Mouse (Mus musculus) midbrain, embryonic 14.5 days (tissue): ENCODE measurements around the gene Myo1g. TPM values are rescaled to one million over a fixed set of nuclear protein-coding genes. Genes with fewer than 3 reads are reported as not detected.
"Not testable (repeated sequence)": the region's sequence is repeated elsewhere in the genome, so short reads cannot be mapped to it uniquely, and the experiment has no call there.

Experiments used
- ATAC-seq: fragments of 200-750 bp; cut with Nextera tagmentation; 2 replicates; pipeline ENCODE4 v1.8.0; 2017; ENCODE audit warnings: moderate number of reproducible peaks, moderate library complexity; ENCODE audit not compliant: low FRiP score, low TSS enrichment
- DNase-seq: peaks from one replicate; pipeline ENCODE4 v3.0.0-alpha.2; 2015
- H3K27ac ChIP-seq: fragments of 300-500 bp; sonication (generic); replicated peaks from 2 replicates; pipeline ENCODE4 v1.5.1; 2014; ENCODE audit warnings: mild to moderate bottlenecking, low read depth, low read length, moderate library complexity
- H3K27me3 ChIP-seq: fragments of 300-500 bp; sonication (generic); 2 replicates; pipeline ENCODE4 v1.6.1; 2014; ENCODE audit warnings: low read length, control low read depth, mixed read lengths; ENCODE audit not compliant: control insufficient read depth, insufficient read depth
- H3K36me3 ChIP-seq: fragments of 300-500 bp; sonication (generic); 2 replicates; pipeline ENCODE4 v1.6.1; 2014; ENCODE audit warnings: low read length, control low read depth; ENCODE audit not compliant: control insufficient read depth, insufficient read depth
- H3K4me1 ChIP-seq: fragments of 300-500 bp; sonication (generic); 2 replicates; pipeline ENCODE4 v1.6.1; 2014; ENCODE audit warnings: mild to moderate bottlenecking, antibody characterized with exemption, low read length, control low read depth; ENCODE audit not compliant: control insufficient read depth, insufficient read depth
- H3K4me2 ChIP-seq: fragments of 300-500 bp; sonication (generic); 2 replicates; pipeline ENCODE4 v1.6.1; 2014; ENCODE audit warnings: mild to moderate bottlenecking, low read length, moderate library complexity
- H3K4me3 ChIP-seq: fragments of 300-500 bp; sonication (generic); replicated peaks from 2 replicates; pipeline ENCODE4 v1.5.1; 2014; ENCODE audit warnings: low read depth, low read length
- H3K9ac ChIP-seq: fragments of 300-500 bp; sonication (generic); replicated peaks from 2 replicates; pipeline ENCODE4 v1.6.1; 2014; ENCODE audit warnings: mild to moderate bottlenecking, low read length, moderate library complexity
- H3K9me3 ChIP-seq: fragments of 300-500 bp; sonication (generic); 2 replicates; pipeline ENCODE4 v1.6.1; 2016; ENCODE audit warnings: low read length, control low read depth, mixed read lengths; ENCODE audit not compliant: control insufficient read depth
- WGBS: fragments of 180-500 bp; shearing (Covaris S2); extraction: QIAGEN DNeasy Blood & Tissue Kit; methylation state at CpG from one replicate; pipeline ENCODE4 v1.1.7; 2014; 5-methylcytosine and 5-hydroxymethylcytosine counted together
- polyA plus RNA-seq: library from polyadenylated mRNA; unstranded; fragments of >200 nt; fragmentation: Nextera tagmentation; extraction: Ambion mirVana; gene quantifications from 2 replicates; pipeline ENCODE4 v1.2.1, GENCODE M21; 2014

Myo1g gene
- polyA plus RNA-seq, 1 experiment from 2014 or later, result 0.37 TPM

DNA sequence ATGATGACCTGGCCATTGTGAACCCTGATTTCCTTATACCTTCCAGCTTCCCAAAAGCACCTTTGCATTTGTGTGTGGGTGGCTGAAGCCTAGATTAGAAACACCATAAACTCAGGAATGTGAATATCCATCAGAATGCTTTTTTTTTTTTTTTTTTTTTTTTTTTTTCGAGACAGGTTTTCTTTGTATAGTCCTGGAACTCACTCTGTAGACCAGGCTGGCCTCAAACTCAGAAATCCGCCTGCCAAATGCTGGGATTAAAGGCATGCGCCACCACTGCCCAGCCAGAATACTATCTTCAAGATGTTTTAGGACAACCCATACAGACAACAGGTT is 25.1 kb upstream of the Myo1g start:
- Histone ChIP-seq H3K4me3 (peak overlapping the region; percentile 82), H3K9ac (peak overlapping the region; percentile 80; the same call in 1 of the 2 replicates), H3K36me3 (no peaks in the 10 kb centered on the region), H3K27me3 (no peaks in the 10 kb centered on the region), H3K4me2 (peak overlapping the region; percentile 71), H3K9me3 (no peaks in the 10 kb centered on the region), H3K4me1 (peaks cover 7% of the 10 kb centered on the region), H3K27ac (peak overlapping the region; percentile 93)
- peak; percentile 1; the same call in 1 of the 2 replicates for ATAC-seq
- DNase-seq, result no peak
- 28% methylated on average over 3 of the region's 3 CpGs for WGBS

DNA sequence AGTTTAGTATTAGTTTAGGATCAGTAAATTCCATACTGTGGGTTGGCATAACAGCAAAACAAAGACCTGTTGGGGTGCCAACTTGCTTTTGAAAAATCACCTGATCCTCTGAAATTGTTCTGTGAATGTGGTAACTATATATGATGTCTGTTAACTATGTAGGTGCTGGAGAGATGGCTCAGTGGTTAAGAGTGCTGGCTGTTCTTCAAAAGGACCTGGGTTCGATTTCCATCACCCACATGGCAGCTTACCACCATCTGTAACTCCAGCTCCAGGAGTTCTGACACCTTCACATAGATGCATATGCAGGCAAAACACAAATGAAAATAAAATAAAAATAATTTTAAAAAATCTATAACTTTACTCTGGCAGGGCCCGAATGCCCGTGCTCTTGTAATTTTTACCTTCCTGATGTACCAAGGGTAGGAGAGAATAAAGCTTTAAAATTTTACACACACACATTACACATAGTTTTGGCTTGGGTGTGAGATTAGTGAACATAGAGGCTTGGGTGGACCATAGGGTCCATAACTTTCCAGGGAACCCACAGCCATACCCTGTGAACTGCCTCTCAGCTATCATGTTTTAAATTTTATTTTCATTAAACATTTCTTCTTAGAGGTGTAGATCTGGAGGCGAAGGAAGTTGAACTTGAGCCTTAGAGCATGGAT is 24.6 kb upstream of the Myo1g start:
- peak overlapping the region; percentile 93; the same call in 1 of the 2 replicates for H3K27ac ChIP-seq
- H3K4me2 ChIP-seq, result no peak overlapping the region; the same call in 1 of the 2 replicates
- 0 out of 2 replicates have a peak overlapping the region, but pooled peaks have one; percentile 80 for H3K9ac ChIP-seq
- ATAC-seq (no peak), DNase-seq (no peak)
- no peaks in the 10 kb centered on the region for H3K9me3 ChIP-seq
- H3K4me3 ChIP-seq, result no peak overlapping the region
- H3K27me3 ChIP-seq, result no peaks in the 10 kb centered on the region
- H3K36me3 ChIP-seq, result no peaks in the 10 kb centered on the region
- 96% methylated on average over 4 of the region's 4 CpGs for WGBS
- H3K4me1 ChIP-seq, result peaks cover 7% of the 10 kb centered on the region

DNA sequence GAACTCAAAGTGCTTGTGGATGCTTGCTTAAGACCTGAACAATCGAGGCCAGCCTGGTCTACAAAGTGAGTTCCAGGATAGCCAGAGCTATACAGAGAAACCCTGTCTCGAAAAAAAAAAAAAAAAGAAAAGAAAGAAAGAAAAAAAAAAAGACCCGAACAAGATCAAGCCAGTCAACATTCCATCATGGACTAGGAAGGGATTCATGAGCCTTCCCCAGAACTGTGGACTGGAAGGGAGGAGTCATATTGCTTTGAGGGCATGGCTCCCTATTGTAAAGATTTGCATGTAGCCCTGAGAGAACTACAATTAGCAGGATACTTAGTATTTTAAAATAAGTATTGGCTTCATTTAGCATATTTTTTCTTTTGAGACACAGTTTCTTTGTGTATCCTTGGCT is 23.9 kb upstream of the Myo1g start:
- Histone ChIP-seq H3K36me3 (no peaks in the 10 kb centered on the region), H3K4me3 (no peak overlapping the region), H3K9ac (no peak overlapping the region), H3K4me1 (peaks cover 7% of the 10 kb centered on the region), H3K27ac (no peak overlapping the region), H3K9me3 (no peaks in the 10 kb centered on the region), H3K27me3 (no peaks in the 10 kb centered on the region), H3K4me2 (no peak overlapping the region)
- WGBS, result 86% methylated on average over 3 of the region's 3 CpGs
- ATAC-seq (no peak), DNase-seq (no peak)

DNA sequence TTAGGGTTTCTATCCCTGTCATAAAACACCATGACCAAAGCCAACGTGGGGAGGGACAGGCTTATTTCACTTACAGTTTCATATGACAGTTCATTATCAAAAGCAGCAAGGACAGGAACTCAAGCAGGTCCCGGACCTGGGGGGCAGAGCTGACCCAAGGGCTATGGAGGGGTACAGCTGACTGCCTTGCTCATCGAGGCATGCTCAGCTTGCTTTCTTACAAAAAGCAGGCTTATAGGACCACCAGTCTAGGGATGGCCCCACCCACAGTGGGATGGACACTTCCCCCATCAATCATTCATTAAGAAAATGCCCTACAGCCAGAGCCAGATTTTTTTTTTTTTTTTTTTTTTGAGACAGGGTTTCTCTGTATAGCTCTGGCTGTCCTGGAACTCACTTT is 10.0 kb upstream of the Myo1g start:
- DNase-seq (no peak), ATAC-seq (no peak)
- no peak overlapping the region for H3K4me3 ChIP-seq
- H3K4me1 ChIP-seq, result peaks cover 16% of the 10 kb centered on the region; the same call in 1 of the 2 replicates
- H3K4me2 ChIP-seq, result no peak overlapping the region
- no peaks in the 10 kb centered on the region for H3K27me3 ChIP-seq
- 86% methylated on average over 3 of the region's 3 CpGs for WGBS
- no peak overlapping the region for H3K27ac ChIP-seq
- no peaks in the 10 kb centered on the region for H3K9me3 ChIP-seq
- H3K36me3 ChIP-seq, result peaks cover 9% of the 10 kb centered on the region
- no peak overlapping the region for H3K9ac ChIP-seq

DNA sequence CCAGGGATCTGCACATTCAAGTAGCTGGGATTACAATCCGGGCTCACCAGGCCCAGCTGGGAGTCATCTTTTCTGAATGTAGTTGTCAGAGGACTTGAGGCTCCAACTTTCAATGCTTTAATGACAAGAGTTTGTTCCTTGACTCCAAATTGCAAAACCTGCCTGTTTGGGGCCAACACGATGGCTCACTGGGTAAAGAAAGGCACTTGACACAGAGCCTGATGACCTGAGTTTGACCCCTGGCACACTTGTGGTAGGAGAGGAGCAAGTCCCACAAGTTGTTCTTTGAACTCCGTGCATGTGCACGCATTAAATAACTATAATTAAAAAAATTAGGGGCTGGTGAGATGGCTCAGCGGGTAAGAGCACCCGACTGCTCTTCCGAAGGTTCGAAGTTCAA is 9.2 kb upstream of the Myo1g start:
- Histone ChIP-seq H3K9me3 (no peaks in the 10 kb centered on the region), H3K27me3 (no peaks in the 10 kb centered on the region), H3K36me3 (peaks cover 17% of the 10 kb centered on the region), H3K4me1 (peaks cover 16% of the 10 kb centered on the region; the same call in 1 of the 2 replicates), H3K4me3 (no peak overlapping the region), H3K4me2 (no peak overlapping the region), H3K9ac (no peak overlapping the region), H3K27ac (no peak overlapping the region)
- no peak for ATAC-seq
- no peak for DNase-seq
- 93% methylated on average over 8 of the region's 8 CpGs for WGBS

DNA sequence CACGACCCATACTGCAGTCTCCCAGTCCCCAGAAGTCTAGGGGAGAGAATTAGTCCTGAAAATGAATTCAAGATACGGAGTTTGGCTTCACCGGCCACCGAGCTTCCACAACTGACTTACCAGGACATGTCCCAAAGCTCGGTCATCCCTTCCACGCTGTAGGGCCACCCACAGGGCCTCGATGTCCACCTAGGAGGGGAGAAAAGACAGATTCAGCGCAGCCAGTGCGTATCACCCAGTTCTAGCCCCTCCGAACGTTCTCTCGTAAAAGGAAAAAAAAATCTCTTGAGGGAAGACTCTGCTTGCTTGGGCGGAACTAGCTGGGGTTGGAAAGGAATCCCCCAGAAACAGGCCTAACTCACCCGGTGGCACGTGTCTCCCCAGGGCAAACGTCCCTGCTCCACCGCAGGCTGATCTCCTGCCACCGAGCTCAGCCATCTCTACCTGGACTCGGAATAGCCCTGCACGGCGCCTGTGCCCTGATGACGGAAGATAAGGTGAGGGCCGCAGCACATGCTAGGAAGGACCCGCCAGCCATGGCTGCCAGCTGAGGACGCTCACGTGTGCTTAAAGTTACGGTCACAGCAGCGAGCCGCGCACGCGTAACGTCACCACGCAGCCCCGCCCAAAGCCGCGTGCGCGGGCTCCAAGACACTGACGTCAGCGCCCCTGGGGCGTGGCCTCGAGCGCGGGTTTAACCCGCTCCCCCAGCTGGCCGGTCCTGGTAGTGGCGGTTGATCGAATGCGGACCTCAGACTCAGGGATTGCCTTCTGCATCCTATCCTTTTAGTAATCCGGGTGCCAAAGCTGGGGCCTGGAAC is 7.6 kb upstream of the Myo1g start:
- ATAC-seq (peak; percentile 98), DNase-seq (peak; percentile 100)
- H3K27ac ChIP-seq, result peak overlapping the region; percentile 82
- peak overlapping the region; percentile 94 for H3K4me2 ChIP-seq
- H3K4me1 ChIP-seq, result peaks cover 16% of the 10 kb centered on the region; the same call in 1 of the 2 replicates
- H3K36me3 ChIP-seq, result peaks cover 24% of the 10 kb centered on the region
- peak overlapping the region; percentile 65 for H3K9ac ChIP-seq
- under 1% methylated on average over 51 of the region's 51 CpGs for WGBS
- peak overlapping the region; percentile 59 for H3K4me3 ChIP-seq
- no peaks in the 10 kb centered on the region for H3K27me3 ChIP-seq
- H3K9me3 ChIP-seq, result no peaks in the 10 kb centered on the region

DNA sequence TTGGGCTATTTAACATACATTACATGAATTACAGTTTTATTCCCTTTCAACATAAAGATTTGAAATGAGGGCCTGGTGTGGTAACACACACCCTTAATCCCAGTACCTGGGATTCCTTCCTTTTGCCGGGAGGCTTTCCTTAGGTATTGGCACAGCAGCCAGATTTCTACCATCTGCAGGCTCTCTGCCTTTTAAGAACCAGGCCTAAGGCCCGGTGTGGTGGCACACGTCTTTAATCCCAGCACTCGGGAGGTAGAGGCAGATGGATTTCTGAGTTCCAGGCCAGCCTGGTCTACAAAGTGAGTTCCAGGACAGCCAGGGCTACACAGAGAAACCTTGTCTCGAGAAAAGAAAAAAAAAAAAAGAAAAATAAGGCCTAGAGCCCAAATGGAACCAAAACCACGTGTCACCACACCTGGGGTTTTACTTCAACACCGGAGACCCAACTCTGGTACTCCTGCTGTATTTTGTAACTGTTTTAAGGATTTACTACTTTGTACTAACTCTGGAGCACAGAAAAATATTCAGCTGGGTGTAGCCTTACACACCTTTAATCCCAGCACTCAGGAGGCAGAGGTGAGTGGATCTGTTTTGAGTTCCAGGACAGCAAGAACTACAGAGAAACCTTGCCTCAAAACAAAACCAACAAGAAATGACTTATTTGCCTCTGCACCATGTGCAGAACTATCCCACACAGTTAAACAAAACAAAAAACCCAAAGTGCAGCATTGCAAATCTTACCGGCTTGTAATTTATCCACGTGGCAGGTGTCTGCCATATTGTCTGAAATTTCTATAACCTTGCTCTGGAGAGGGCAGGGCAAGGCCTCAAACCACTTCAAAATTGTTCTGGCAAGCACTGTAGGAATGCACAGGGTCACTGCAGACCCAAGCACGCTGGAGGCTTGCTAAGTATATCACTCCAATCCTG is 6.8 kb upstream of the Myo1g start:
- H3K27ac ChIP-seq, result peak overlapping the region; percentile 82; the same call in 1 of the 2 replicates
- peak overlapping the region; percentile 59 for H3K4me3 ChIP-seq
- peak overlapping the region; percentile 65 for H3K9ac ChIP-seq
- H3K36me3 ChIP-seq, result peaks cover 24% of the 10 kb centered on the region
- peaks cover 16% of the 10 kb centered on the region; the same call in 1 of the 2 replicates for H3K4me1 ChIP-seq
- DNase-seq, result no peak
- ATAC-seq, result no peak; the same call in 1 of the 2 replicates
- WGBS, result 19% methylated on average over 10 of the region's 10 CpGs
- H3K27me3 ChIP-seq, result no peaks in the 10 kb centered on the region
- H3K4me2 ChIP-seq, result peak overlapping the region; percentile 94
- no peaks in the 10 kb centered on the region for H3K9me3 ChIP-seq

DNA sequence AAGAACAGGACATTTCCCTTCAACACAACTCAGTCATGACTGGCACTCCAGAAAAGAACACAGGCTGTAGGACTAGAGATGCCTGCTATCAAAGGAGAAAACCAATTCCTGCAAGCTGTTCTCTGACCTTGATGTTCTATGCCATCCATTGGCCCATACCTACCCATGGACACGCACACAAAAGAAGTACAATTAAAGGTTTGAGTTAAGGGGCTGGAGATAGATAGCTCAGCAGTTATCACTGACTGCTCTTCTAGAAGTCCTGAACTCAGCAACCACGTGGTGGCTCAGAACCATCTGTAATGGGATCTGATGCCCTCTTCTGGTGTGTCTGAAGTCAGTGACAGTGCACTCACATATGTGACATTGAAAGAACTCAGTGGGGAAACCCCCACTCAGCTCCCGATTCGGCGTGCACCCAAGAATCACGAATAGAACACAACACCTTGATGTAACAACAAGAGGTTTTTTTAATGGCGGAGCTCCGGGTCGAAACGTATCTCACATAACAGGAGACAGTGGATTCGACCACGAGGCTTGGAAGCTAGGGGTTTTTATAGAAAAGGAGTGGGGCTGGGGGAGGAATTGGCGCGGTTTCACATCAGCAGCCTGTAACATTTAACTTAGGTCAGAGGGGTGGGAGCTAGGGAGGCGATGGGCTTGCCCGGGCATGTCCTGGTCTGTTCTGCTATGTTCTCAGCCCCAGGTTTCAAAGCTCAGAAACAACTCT is 5.9 kb upstream of the Myo1g start:
- 79% methylated on average over 12 of the region's 16 CpGs for WGBS
- H3K27ac ChIP-seq, H3K9ac ChIP-seq, DNase-seq, H3K9me3 ChIP-seq, ATAC-seq, H3K27me3 ChIP-seq, H3K4me3 ChIP-seq: not testable (repeated sequence)
- Histone ChIP-seq H3K4me2 (peak overlapping the region; percentile 94), H3K36me3 (peaks cover 24% of the 10 kb centered on the region), H3K4me1 (peaks cover 16% of the 10 kb centered on the region; the same call in 1 of the 2 replicates)
